Mouse (Mus musculus) retina, embryonic 14.5 days (tissue): ENCODE measurements at regions not wholly inside any gene's neighbourhood (a gene's known extent, or its start where the extent isn't known, plus 50 kb on each side); places are given as distances from the start of the nearest gene placed in this dataset.
"Not testable (repeated sequence)": the region's sequence is repeated elsewhere in the genome, so short reads cannot be mapped to it uniquely, and the experiment has no call there.

ENCODE experiments used
- DNase-seq: peaks from one replicate; pipeline ENCODE4 v3.0.0-alpha.2; 2015; ENCODE audit warnings: low spot score

DNA sequence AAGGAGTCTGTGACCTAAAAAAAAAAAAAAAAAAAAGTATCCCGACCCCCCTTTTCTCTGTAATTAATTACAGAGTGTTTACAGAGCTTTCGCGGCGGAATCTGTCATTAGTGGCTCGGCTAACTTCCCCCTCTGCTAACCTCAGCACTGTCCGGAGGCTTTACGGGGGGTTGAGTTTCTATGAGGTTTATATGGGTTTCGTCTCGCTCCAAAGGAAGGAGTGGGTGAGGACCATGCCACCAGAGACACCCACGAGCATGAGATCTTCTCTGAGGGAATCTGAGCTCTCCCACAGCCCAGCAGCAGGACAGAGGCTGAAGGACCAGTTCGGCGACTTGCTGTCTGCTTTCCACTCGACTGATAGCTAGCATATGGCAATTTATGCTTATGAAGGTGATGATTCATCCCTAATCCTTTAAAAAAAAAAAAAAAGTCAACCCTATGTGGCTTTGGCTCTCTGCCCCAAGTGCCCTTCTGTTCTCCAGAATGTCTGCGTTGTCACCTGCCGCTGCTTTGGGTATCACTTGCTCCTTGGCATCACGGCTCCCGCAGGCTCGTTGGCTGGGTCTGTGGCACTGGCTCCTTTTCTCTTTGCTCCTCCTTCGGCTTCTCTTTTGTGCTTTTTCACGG, 55.8 kb upstream of the Jarid2 start:
- peak; percentile 34 for DNase-seq

DNA sequence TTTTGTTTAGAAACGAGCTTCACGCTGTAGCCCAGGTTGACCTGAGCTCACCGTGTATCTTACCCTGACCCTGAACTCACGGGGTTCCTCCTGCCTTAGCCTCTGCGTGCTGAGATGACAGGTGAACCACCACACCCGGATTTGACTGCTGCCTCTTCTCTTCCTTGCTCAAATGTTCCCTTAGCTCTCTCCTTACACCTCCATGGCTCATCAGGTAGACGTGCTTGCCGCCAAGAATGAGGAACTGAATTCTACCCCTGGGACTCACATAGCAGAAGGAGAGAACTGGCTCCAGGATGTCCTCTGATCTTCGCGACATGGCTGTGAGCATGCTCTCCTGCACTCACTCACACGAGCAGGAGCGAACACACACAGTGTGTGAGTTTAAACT, 55.3 kb upstream of the Jarid2 start:
- DNase-seq: no peak

DNA sequence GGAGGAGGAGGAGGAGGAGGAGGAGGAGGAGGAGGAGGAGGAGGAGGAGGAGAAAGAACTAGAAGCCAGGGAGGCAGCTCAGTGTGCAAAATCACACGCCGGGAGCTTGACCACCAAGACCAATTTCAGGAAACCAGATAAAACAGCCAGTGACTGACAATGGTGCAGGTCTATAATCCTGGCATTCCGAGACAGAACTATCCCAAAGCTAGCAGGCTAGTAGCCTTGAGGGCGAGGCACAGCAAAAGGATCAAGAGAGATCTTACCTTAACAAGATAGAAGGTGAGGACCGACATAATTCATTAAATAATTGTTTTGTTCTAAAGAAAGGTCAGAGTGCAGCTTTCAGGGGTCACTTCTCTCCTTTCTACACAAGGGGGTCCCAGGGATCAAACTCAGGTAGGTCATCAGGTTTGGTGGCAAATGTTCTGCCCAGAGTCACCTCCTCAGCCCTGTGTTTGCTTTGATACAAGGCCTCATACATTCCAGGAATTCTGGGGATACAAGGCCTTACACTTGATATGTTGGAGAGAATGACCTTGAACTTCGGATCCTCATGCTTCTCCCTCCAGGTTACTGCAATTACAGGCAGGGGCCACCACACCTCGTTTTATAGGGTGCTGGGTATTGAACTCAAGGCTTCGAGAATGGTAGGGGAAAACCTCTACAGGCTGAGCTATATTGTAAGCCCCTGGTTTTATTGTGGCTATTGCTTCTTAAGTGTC, 54.2 kb upstream of the Jarid2 start:
- no peak for DNase-seq

DNA sequence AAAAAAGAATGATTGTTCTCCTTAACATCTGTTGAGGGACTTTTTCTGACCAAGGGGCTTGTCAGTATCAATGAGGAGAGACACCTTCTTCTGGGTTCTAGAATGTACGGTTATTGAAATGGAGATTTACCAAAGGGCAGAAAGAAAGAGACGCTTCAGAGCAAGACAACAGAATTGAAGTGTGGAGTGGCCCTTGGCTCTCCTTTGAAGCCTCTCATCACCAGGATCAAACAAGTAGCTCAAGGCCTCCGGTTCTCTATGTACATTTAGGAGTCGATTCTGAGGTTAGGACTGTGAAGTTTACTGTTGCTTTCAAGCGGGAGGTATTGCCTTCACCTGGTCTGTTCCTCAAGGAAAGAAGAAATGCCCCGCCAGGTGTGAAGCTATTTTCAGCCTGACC, 53.2 kb upstream of the Jarid2 start:
- DNase-seq: no peak

DNA sequence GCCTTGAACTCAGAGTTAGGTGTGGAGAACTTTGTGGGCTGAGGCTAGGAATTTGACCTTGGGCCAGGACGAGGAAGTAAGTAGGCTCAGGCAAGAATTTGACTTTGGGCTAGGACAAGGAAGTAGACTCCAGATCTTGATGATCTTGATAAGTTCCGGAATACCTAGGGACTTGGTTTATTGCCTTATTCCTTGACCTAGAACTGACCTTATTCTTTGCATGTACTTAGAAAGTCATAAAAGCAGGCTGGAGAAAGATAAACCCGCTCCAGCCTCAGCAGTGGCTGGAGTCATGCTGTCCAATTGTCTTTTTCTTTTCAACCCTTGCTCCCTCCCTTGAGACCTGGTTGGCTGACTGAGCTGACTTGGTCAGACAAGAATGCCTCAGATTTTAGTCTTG, 51.2 kb upstream of the Jarid2 start:
- DNase-seq: no peak

DNA sequence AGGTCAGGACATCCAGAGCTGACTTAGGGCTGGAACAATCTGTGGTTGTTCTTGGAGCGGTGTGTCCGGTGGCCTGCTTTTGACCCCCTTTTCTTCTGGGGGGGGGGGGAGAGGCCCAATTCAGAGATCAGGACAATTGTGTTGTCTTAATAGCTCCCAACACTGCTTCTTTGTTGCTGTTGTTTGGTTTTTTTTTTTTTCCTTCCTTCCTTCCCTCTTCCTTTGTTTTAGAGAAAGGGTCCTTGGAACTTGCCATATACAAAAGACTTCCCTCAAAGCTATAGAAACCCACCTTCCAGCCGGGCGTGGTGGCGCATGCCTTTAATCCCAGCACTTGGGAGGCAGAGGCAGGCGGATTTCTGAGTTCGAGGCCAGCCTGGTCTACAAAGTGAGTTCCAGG, 49.8 kb upstream of the Jarid2 start:
- DNase-seq: not testable (repeated sequence)
